Mouse (Mus musculus): ENCODE results near the gene Cic.

The Cic gene

DNA sequence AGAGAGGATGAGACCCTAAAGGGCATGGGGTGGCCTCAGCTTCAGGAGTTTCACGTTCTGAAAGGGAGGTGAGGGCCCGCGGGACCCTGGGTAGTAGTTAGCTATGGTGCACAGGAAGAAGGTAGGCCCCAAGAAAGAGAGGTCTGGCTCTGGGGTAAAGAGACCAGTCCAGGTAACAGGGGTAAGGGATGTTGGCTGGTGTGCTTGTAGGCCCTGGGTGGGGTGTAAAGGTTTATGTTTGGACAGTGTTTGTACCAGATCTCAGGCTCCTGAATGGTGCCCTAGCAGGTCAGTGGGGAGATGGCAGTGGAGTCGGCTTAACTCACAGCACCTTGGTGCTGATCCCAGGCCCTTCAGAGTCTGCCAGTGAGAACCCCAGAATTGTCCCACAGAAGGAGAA lies 1.5 kb downstream of the Cic start:
- peak in 1 of 2 experiments; percentile 0 for DNase-seq (ENCODE audit: low spot score in 2 of 2)

- DNase-seq (ENCODE audit: low spot score in 2 of 2): peak in 1 of 2 experiments; percentile 0
Measured at GRCm38 (mm10) chr7:25269545-25270271, 2.2 kb downstream of the Cic start.

DNA sequence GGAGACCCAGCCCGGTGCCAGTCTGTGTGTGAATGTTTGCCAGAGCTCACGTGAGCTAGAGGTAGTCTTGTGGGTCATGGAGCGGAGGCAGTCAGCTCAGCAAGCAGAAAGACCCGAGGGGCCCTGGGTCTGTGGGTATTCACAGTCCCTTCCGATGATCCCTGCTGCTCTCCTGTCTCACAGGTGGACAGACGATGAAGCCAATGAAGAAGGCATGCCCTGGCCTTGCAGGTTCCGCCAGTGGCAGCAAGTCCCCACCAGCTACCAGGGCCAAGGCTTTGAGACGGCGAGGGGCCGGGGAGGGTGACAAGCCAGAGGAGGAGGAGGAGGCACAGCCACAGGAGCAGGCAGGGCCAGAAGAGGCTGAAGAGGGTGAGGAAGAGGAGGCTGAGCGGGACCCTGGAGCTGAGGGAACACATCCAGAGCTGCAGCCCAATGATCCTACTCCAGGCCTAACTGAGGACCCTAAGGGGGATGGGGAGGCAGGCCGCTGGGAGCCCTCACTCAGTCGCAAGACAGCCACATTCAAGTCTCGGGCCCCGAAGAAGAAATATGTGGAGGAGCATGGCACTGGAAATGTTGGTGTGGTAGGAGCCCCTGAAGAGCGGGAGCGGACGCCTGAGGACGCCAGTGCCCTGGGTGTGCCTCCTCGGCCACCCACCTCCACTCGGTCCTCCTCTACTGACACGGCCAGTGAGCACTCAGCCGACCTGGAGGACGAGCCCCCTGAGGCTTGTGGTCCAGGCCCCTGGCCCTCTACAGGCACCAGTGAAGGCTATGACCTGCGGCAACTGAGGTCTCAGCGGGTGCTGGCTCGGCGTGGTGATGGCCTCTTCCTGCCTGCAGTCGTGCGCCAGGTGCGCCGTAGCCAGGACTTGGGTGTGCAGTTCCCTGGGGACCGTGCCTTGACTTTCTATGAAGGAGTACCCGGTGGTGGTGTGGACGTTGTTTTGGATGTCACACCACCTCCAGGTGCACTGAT lies 3.4 kb downstream of the Cic start:
- DNase-seq (ENCODE audit: low spot score in 2 of 2): peak in 1 of 2 experiments; percentile 1

- no peak for DNase-seq (ENCODE audit: low spot score in 2 of 2)
Measured at GRCm38 (mm10) chr7:25271651-25272444, 4.3 kb downstream of the Cic start.

GRCm38 (mm10) chr7:25272445-25273258 lies 5.1 kb downstream of the Cic start:
- DNase-seq (ENCODE audit: low spot score in 2 of 2): no peak

GRCm38 (mm10) chr7:25273259-25274241 lies 6.0 kb downstream of the Cic start:
- DNase-seq (ENCODE audit: low spot score in 2 of 2): no peak

GRCm38 (mm10) chr7:25274571-25274970 lies 7.1 kb downstream of the Cic start:
- no peak for DNase-seq (ENCODE audit: low spot score in 2 of 2)

- DNase-seq (ENCODE audit: low spot score in 2 of 2): no peak
Measured at GRCm38 (mm10) chr7:25274996-25275395, 7.5 kb downstream of the Cic start.

GRCm38 (mm10) chr7:25275555-25276298 lies 8.2 kb downstream of the Cic start:
- no peak for DNase-seq (ENCODE audit: low spot score in 2 of 2)

GRCm38 (mm10) chr7:25277405-25277804 lies 9.9 kb downstream of the Cic start:
- no peak for DNase-seq (ENCODE audit: low spot score in 2 of 2)

DNA sequence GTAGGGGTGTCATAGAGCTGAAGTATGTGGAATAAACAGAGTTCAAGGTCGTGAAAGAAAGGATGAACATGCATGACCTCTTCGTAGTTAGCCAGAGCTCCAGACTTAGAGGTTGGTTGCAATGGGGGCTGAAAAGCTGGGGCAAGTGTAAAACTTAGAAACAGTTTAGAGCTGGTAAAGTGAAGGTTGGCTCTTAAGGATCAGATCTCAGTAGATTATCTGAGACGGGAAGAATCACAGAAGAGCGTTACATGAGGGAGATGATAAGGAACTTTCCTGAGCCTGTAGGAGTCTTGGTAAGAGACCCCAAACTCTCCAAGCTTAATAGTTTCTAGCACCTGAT lies 10.5 kb downstream of the Cic start:
- no peak for DNase-seq (ENCODE audit: low spot score in 2 of 2)

- DNase-seq (ENCODE audit: low spot score in 2 of 2): peak; percentile 84 to 89
Measured at GRCm38 (mm10) chr7:25278341-25279075, 11.0 kb downstream of the Cic start.

- DNase-seq (ENCODE audit: low spot score in 2 of 2): peak; percentile 89 to 90
Measured at GRCm38 (mm10) chr7:25279076-25279860, 11.8 kb downstream of the Cic start.

GRCm38 (mm10) chr7:25279861-25280791 lies 12.6 kb downstream of the Cic start:
- DNase-seq (ENCODE audit: low spot score in 2 of 2): no peak

DNA sequence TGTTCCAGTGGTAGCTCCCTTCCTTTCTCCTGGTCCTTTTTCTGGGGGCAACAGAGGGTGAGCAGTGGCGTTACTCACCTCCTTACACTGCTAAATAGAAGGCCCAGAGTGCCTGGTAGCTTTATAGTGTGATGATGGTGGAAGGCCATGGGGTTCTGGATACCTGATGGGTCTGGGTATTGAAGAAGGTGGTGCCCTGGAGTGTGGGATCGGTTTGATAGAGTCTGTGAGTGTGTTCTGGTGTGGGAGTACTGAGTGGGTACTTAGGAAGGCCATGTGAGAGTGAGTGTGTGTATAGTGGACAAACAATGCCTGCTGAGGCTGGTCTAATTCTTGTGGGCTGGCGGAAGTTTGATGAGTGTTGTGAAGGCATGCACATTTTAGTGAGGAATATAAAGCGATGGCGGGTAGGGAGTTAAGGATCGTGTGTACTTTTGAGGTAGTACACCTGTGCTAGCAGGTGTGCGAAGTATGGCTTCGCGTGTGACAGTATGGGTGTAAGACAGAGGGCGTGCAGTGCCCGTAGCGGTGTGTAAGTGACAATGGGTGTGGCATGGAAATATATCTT lies 13.7 kb downstream of the Cic start:
- no peak for DNase-seq (ENCODE audit: low spot score in 2 of 2)

Measured in right cerebral cortex, postnatal 36 days (tissue).